Mouse (Mus musculus): ENCODE data around the gene Usp30. TPM values are rescaled to one million over a fixed set of nuclear protein-coding genes. Genes with fewer than 3 reads are reported as not detected.
A peak's percentile ranks its signal among the peaks of the same experiment; 100 is the strongest.

Usp30 gene
- total RNA-seq, 1 experiment from 2014 or later = 5.8 TPM

DNA sequence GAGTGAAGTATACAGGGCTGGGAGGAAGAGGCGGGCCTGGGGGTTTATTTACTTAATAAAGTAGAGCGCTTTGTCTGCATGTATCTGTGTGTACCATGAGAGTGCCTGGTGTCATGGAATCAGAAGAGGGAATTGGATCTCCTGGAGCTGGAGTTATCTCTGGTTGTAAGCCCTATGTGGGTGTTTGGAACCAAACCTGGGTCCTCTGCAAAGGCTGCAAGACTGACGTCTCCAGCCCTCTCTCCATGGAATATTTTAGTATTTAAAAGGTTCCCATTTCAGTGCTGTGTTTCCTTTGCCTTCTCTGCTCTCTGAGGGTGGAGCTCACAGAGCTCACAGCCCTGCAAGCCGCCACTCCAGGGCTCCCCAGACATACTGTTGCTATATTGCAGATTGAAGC lies 54.5 kb downstream of the Usp30 start:
- ATAC-seq (replicated peaks; ENCODE audit: low read depth, poor library complexity, severe bottlenecking) = no peak

DNA sequence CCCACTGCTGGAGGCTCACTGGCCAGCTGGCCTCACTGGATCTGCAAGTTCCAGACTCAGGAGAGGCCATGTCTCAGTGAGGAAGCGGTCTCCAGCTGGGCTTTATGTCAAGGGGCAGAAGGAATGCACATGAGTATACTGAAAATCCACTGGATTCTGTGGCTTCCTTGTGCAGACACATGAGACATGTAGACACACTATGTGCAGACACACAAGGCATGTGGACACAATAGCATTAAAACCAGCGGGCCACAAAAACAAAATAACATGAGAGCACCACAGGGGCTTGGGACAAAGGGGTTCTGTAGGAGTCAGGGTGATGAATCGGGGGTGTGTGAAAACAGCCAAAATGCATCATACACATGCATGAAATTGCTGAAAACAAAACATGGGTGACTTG lies 60.7 kb downstream of the Usp30 start:
- no peak for ATAC-seq (replicated peaks; ENCODE audit: low read depth, poor library complexity, severe bottlenecking)

DNA sequence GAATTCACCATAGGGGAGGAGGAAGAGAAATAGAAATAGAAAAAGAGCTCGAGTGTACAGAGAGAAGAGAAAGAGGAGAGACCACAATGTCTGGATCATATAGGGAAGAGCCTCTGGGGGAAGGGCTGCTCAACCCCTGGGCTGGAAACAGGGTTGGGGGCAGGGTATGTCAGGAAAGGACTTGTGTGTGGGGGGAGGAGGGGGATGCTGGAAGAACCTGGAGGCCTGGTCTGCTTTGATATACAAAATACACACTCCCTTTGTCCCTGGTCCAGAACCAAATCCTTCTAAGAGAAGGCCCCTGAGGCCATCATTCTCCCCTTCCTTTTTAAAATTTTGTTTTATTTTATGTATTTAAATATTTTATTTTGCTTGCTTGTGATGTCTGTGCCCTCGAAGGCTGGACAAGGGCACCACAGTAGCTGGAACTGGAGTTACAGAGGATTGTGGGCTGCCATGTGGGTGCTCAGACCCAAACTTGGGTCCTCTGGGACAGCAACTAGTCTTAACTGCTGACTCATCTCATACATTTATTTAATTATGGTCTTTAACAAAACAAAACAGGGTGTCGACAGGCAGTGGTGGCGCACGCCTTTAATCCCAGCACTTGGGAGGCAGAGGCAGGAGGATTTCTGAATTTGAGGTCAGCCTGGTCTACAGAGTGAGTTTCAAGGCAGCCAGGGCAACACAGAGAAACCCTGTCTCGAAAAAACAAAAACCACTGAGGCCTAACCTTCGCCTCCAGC lies 61.4 kb downstream of the Usp30 start:
- no peak for ATAC-seq (replicated peaks; ENCODE audit: low read depth, poor library complexity, severe bottlenecking)

DNA sequence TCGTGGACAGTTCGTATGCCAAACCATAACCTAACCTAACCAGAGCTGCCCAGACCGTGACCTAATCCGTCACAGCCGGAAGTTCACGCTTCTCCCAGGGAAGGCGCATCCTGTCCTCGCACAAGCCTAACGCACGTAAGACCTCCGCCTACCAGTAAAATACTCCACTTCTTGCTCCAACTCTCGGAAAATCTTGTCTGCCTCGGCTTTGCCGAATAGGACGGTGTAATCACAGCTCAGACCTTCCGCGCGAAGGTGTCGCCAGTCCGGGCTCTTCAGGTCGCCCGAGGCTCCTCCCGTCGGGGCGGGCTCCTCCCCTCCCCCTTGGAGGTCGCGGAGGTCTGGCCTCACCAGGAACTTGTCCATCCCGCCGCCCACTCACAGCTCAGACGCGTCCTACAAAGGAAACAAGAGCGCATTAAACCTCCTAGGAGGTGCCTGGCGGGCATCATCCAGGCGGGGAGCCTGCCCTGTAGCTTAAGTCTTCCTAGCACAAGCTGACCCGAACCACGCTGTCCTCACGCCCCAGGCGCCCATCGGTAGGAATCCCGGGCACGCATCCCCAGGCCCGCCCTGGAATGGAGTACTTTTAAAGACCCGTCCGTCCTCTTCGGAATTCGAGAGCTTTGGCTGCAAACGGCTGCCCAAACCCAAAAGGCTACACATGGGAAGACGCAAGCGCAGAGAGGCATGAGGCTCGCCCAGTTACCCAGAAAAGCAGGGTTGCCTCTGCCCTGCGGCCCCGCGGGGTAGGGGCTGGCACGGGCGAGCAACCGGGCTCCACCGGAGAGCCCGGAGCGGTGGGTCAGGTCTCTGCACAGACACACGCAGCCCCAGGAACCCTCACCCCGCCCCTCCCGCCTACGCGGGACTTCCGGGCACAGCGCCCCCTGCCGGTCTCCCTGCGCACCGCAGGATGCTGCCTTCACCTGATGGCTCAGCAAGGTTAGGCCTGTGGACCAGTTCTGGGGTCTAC lies 62.4 kb downstream of the Usp30 start, which contains the start of gene Alkbh2:
TSS of gene Alkbh2 (minus strand) at position 845 of the 976 bp plus-strand sequence.
- peak; percentile 50 for ATAC-seq (replicated peaks; ENCODE audit: low read depth, poor library complexity, severe bottlenecking)

DNA sequence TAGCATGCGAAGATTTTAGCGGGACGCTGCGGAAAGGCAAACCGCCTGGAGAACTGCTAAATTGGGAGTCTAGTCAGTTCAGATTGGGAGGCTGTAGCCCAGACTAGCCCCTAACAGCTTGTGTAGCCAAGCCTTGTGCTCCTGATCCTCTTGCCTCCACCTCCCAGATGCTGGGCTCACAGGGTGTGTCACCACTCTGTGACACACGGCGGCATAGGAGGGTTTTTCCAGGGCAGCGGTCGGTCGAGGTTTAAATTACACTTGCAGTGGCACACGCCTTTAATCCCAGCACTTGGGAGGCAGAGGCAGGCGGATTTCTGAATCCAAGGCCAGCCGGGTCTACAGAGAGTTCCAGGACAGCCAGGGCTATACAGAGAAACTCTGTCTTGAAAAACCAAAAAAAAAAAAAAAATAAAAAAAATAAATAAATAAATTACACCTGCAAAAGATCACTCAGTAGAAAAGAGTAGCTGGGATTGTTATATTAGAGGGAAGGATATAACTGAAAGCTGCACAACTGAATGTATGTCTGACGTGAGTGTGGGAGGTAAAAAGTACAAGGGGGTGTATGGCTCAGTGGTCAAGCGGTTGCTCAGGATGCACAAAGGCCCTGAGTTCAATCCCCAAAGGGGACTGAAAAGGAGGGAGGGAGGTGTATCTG lies 64.4 kb downstream of the Usp30 start:
- no peak for ATAC-seq (replicated peaks; ENCODE audit: low read depth, poor library complexity, severe bottlenecking)

DNA sequence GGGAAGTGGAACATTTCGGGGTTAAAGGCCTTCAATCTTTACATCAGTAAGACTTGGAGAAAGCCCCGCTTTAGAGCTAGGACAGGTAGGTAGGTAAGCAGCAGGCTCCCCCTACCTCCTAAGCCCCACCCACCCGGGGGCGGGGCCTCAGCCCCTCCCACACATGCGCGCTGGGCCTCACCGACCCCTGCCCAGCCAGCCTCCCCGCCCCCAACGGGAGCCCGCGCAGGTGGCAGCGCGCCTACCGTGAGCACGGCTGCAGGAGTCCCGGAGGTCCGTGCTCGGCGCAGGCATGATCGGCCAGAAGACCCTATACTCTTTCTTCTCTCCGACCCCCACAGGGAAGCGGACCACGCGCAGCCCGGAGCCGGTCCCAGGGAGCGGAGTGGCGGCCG lies 64.9 kb downstream of the Usp30 start, which contains the start of gene Ung:
TSS of gene Ung (plus strand) at position 176 of the 395 bp plus-strand sequence.
- no peak for ATAC-seq (replicated peaks; ENCODE audit: low read depth, poor library complexity, severe bottlenecking)

DNA sequence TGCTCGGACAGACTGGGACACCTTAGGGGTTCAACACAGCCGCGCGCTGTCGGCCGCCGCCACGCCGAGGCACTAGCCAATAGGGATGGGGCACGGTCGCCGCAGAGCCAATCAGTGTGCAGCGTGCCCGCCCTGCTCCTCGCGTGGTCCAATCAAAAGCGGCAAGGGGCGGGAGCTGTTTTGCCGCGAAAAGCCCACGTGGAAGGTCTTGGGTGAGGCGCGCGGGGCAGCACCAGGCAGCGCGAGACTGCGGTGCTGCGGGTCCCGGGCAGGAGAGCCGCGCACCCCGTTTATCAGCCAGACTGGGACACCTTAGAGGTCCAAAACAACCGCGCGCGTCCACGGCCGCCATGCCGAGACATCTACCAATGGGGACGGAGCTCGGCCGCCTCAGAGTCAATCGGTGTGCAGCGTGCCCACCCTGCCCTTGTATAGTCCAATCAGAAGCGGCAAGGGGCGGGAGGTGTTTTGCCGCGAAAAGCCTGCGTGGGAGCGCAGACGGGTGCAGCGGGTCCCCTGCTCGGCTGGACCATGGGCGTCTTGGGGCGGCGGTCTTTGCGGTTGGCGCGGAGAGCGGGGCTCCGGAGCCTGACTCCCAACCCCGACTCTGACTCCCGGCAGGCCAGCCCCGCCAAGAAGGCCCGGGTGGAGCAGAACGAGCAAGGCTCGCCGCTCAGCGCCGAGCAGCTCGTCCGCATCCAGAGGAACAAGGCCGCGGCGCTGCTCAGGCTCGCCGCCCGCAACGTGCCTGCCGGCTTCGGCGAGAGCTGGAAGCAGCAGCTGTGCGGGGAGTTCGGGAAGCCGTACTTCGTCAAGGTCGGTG lies 65.6 kb downstream of the Usp30 start:
- peak; percentile 73 for ATAC-seq (replicated peaks; ENCODE audit: low read depth, poor library complexity, severe bottlenecking)

DNA sequence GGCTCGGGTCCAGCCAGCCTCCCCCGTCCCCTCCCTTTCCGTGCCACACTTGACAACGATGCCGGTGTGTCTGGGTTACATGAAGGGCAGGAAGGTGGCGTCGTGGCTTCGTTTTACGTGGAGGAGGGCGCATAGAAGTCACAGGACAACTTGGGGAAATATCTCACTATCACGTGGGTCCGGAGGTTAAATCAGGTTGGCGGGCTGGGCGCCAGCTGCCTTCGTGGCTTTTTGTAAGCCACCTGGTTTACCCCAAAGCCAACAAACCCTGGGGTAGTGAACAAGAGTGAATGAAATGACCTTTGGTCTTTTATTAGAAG lies 66.2 kb downstream of the Usp30 start:
- no peak for ATAC-seq (replicated peaks; ENCODE audit: low read depth, poor library complexity, severe bottlenecking)

DNA sequence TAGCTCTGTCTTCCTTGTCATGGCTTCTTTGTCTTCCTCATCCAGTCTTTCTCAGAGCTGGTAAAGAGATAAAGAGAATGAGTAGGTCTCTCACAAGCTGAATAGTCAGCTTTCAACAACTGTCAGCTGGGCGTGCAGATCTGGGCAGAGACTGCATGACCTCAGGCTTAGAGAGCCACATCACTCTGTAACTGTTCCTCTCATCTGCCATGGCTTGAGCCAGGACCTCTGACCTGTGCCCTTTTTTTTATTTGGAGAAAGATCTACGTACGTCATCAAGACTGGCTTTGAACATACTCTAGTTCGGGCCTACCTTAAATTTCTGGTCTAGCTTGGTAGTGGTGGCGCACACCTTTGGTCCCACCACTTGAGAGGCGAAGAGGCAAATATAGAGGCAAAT lies 67.6 kb downstream of the Usp30 start:
- ATAC-seq (replicated peaks; ENCODE audit: low read depth, poor library complexity, severe bottlenecking) = no peak

DNA sequence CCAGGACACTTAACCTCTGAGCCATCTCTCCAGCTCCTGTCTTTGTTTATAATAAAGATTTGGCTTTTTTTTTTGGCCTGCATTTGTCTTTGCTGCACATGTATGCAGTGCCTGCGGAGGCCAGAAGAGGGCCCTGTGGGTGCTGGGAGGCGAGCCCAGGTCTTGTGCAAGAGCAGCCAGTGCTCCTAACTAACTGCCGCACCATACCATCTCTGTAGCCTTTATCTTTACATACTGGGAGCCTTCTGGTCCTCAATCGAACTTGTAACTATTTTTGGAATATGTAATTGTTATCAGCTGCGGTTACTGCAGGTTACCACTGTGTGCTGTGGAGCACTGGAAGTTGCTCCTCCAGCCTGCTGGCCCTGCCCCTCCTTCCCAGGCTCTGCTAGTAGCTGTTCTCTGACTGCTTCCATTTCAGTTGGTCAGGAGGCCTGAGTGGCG lies 68.9 kb downstream of the Usp30 start:
- peak; percentile 61 for ATAC-seq (replicated peaks; ENCODE audit: low read depth, poor library complexity, severe bottlenecking)

DNA sequence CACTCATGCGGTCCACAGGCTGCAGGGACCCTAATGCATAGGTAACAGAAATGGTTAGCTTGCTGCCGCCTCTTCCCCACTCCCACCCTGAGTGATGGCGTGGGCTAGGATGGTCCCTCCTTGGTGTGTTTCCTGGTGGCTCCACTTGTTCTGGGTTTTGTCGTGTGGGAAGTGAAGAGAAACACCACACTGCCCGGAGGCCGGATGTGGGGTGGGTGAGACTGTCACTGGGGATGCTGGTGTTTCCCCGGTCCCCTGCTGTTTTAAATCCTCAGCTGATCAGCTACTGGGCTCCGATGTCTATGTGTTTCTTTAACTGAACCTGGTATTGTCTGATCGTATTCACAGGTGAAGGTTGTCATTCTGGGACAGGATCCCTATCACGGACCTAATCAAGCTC lies 70.3 kb downstream of the Usp30 start:
- ATAC-seq (replicated peaks; ENCODE audit: low read depth, poor library complexity, severe bottlenecking) = no peak

DNA sequence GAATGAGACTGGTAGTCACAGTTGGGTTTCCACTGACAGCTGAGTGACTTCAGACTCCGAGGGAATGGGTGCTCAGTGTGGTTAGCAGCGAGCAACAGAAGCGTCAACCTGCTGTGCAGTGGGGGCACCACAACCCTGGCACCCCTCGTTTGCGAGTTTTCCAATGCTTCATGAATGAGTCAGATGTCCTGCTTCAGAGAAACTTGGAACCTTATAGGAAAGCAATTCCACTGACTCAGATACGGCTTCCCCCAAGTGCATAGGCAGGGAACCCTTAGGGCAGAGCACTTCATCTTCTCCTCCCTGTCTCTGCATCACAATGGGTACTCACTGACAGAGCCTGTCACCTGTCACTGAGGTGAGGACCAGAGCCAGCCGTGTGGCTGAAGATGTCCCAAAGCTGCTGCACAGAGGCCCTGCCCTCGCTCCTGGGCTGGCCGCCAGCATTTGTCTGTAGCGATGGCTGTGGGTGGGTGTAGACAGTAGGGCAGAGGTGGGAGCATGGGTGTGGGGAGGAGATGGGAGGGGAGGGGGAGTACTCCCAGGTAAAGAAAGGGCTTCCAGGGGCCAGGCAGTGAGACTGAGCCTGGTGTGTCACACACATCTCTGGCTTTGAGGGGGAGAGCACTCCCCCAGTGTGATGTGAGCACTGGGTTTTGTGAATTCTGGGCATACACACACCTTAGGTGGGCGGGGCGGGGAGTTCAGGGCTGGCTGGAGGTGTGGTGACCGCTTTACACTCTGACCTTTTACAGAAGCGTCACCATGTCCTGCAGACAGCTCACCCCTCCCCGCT lies 72.4 kb downstream of the Usp30 start:
- no peak for ATAC-seq (replicated peaks; ENCODE audit: low read depth, poor library complexity, severe bottlenecking)

DNA sequence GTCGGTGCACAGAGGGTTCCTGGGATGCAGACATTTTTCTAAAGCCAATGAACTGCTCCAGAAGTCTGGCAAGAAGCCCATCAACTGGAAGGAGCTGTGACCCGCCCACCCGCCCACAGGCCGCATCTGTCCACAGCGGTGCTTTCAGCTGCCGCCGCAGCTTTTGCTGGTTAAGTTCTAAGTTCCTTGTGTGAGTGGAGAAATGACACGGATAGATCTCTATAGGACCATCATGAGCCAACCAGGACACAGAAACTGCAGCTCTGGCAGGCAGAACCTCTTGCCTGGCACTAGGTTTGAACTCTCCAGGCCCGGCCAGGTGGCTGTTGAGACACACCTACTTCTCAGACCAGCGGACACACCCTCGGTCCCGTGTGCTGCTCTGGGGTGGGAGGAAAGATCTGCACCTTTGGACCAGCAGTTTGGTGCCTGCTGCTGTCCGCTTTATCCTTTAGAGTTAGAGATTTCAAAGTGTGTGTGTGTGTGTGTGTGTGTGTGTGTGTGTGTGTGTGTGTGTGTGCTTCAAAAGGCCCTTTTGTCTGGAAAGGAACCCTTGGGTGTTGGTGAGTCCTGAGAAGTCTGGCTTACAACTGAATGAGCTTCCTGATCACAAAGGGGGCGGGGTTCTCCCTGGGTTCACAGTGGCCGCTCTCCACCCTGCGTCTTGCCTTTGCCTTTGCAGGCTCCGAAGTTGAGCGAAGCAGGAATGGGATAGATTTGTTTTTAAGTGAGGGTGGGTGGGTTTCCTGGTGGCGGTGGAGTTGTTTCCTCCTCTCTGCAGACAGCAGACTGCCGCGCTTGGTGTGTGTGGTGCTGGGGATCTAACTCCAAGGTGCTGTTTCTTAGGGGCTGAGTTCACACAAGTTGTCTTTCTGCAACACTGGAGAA lies 73.3 kb downstream of the Usp30 start:
- no peak for ATAC-seq (replicated peaks; ENCODE audit: low read depth, poor library complexity, severe bottlenecking)

DNA sequence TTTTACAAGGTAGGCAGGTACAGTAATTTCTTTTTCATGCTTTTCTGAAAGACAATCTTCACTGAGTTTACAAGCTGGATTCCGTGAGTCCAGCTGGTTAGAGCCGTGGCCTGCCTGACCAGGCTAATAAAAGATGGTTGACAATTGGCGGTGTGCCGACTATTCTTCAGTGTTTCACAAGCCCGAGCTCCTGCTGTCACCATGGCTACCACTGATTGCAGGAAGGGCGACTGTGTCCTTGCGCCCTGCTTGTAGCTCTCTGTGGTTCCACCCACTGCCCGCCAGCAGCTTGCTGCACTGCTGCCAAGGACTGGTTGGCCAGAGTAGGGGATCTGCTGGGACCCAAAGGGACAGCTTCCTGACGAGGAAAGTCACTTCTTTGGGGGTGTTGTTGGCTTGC lies 73.9 kb downstream of the Usp30 start:
- ATAC-seq (replicated peaks; ENCODE audit: low read depth, poor library complexity, severe bottlenecking) = no peak

DNA sequence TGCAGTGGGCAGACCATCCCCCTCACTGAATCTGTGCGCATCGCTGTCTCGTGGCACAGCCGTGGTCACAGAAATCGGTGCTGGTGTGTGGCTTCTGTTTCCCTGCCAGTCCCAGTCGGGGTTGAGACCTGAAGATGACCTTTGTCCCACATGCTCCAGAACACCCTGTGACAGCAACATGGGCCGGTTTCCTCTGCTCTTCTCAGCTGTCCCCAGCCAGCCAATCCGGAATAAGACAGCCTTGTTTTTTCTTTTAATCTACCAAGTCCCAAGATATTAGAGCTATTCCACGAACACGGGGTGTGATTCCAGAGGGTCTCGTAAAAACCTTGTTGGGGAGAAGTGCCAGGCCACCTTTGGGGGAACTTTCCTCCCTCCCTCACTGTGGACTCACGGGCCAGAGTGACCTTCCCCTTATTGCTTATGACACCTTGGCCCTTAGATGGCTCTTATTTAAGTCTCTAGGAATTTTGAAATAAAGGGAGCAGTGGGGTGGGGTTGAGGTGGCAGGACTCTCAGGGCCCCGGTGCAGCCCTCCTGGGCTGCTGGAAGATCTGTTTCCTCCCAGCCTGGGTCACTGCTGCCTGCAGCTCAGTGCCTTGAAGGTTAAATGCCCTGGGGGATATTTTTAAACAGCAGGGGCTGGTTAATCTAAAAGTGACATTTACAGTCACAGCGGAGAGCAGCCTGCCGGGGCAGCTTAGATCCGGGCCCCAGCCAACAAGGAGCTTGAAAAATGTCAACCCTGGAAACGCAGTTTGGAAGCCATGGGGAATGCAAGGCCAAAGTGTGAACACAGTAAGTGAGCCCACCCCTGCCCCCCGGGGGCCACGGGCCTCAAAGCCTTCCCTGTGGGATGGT lies 81.0 kb downstream of the Usp30 start, which contains the start of gene Acacb:
TSS of gene Acacb (plus strand) at position 508 of the 861 bp plus-strand sequence.
- no peak for ATAC-seq (replicated peaks; ENCODE audit: low read depth, poor library complexity, severe bottlenecking)

DNA sequence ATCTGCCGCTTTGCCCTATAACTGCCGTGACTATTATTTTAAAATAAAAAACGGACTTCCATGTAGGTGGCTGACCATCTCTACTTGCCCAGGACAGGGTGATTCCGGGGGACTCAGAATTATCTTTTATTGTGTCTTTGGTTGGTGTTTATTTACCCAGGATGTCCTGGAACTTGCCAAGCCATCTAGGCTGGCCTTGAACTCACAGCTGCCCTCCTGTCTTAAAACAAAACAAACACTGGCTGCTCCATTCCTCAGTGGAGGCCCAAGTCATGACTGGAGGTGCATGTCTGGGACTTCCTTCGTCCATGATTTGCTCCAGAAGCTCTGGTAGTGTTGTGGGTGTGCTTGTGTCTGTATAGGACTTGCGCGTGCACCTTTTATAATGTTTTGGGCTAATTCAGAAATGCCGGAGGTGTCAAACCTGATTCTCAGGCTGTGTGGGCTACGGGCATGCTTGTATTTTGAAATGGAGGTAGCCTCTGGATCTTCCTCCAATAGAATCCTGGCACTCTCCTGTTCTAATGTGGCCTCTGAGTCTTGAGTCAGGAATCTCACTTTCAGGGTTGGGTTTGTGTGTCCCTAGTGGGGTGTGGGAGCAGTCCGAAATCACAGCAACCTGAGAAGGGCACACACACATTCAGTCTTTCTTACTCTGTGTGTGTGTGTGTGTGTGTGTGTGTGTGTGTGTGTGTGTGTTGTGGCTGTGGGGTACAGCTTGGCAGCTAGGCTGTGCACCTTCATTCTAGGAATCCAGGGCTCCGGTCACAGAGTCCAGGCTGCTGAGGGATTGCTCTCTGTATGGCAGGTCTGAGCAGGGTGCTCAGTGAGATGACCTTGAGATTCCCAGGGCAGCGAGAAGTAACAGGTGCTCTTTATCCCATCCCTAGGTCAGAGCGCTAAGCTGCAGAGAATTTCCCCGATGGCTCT lies 82.0 kb downstream of the Usp30 start:
- no peak for ATAC-seq (replicated peaks; ENCODE audit: low read depth, poor library complexity, severe bottlenecking)

Measured in common myeloid progenitor, adult 5-6 weeks (primary cell).